Mouse (Mus musculus) erythroblast, embryonic 14.5 days (primary cell): ENCODE data around the gene Map7d2.

ENCODE experiments used
- GATA1 ChIP-seq: IDR thresholded peaks from 2 replicates; pipeline ENCODE4 v1.6.1; 2012; ENCODE audit warnings: low read length, inconsistent platforms, mixed read lengths
- TAL1 ChIP-seq: IDR thresholded peaks from 3 replicates; pipeline ENCODE4 v1.6.1; 2012; ENCODE audit warnings: low read length, inconsistent platforms, mixed read lengths

- TF ChIP-seq GATA1 (no peak), TAL1 (no peak)
Observed at GRCm38 (mm10) chrX:159508331-159509036, 94.1 kb downstream of the Map7d2 start.
